In genomic region chr1:68019618-68020017, GRCm38 (mm10) we compare ENCODE assay signal across 29 mouse cellular contexts.
"Had no signal": no experiment of that assay in that cellular context is flagged by ENCODE, and none has a peak within 500 bp of the region (broad histone marks: within the 10 kb centered on the region; RNA-seq: fewer than 3 reads in every experiment).

No protein-coding gene starts in this region.

- H3K9me3 ChIP-seq: embryonic facial prominence, embryonic 10.5 days; embryonic facial prominence, embryonic 12.5 days; embryonic facial prominence, embryonic 13.5 days; embryonic facial prominence, embryonic 15.5 days; forebrain, embryonic 10.5 days; forebrain, embryonic 12.5 days; forebrain, embryonic 13.5 days; forebrain, embryonic 15.5 days had no signal

- H3K9ac ChIP-seq: embryonic facial prominence, embryonic 12.5 days; embryonic facial prominence, embryonic 13.5 days; embryonic facial prominence, embryonic 15.5 days; forebrain, embryonic 12.5 days; forebrain, embryonic 13.5 days; forebrain, embryonic 15.5 days; forebrain, postnatal 0 days had no signal

- H3K36me3 ChIP-seq: embryonic facial prominence, embryonic 10.5 days; embryonic facial prominence, embryonic 12.5 days; embryonic facial prominence, embryonic 13.5 days; embryonic facial prominence, embryonic 15.5 days; forebrain, embryonic 10.5 days; forebrain, embryonic 12.5 days; forebrain, embryonic 15.5 days had no signal

- H3K27ac ChIP-seq: embryonic facial prominence, embryonic 10.5 days; embryonic facial prominence, embryonic 12.5 days; embryonic facial prominence, embryonic 13.5 days; embryonic facial prominence, embryonic 15.5 days; forebrain, embryonic 10.5 days; forebrain, embryonic 12.5 days; forebrain, embryonic 13.5 days; forebrain, embryonic 15.5 days; gastrocnemius, adult 2 months; heart, adult 2 months had no signal

- H3K4me3 ChIP-seq: embryonic facial prominence, embryonic 10.5 days; embryonic facial prominence, embryonic 12.5 days; embryonic facial prominence, embryonic 13.5 days; embryonic facial prominence, embryonic 15.5 days; erythroblast, embryonic 14.5 days; forebrain, embryonic 10.5 days; forebrain, embryonic 12.5 days; forebrain, embryonic 13.5 days; forebrain, embryonic 15.5 days; gastrocnemius, adult 2 months; heart, adult 2 months had no signal

- H3K4me1 ChIP-seq: embryonic facial prominence, embryonic 10.5 days; embryonic facial prominence, embryonic 12.5 days; embryonic facial prominence, embryonic 13.5 days; embryonic facial prominence, embryonic 15.5 days; forebrain, embryonic 10.5 days; forebrain, embryonic 12.5 days; forebrain, embryonic 13.5 days; forebrain, embryonic 15.5 days had no signal

- H3K4me2 ChIP-seq: embryonic facial prominence, embryonic 12.5 days; embryonic facial prominence, embryonic 13.5 days; embryonic facial prominence, embryonic 15.5 days; forebrain, embryonic 12.5 days; forebrain, embryonic 13.5 days; forebrain, embryonic 15.5 days had no signal

- ATAC-seq: forebrain, embryonic 13.5 days; forebrain, embryonic 14.5 days; forebrain, embryonic 15.5 days; forebrain, embryonic 16.5 days; forebrain, postnatal 0 days had no signal

- DNase-seq: cerebellum, adult 2 months; cerebellum, adult 8-10 months; cerebellum, adult 9-10 months; cerebellum, adult 9-11 months; cerebellum, postnatal 10 days; cerebellum, postnatal 14 days; cerebellum, postnatal 25 days; cerebellum, postnatal 36 days; embryo, embryonic 11 days; forebrain, postnatal 0 days; gastrocnemius, adult 2 months; gastrocnemius, postnatal 10 days; gastrocnemius, postnatal 14 days; gastrocnemius, postnatal 25 days; gastrocnemius, postnatal 36 days; heart, adult 11 months; heart, adult 18-20 months; heart, adult 2 months had no signal

- H3K27me3 ChIP-seq: embryonic facial prominence, embryonic 12.5 days; embryonic facial prominence, embryonic 13.5 days; embryonic facial prominence, embryonic 15.5 days; forebrain, embryonic 12.5 days; forebrain, embryonic 13.5 days; forebrain, embryonic 15.5 days had no signal
